Mouse (Mus musculus): Measurements from ENCODE around the gene Efs.
"Not testable (repeated sequence)": the region's sequence is repeated elsewhere in the genome, so short reads cannot be mapped to it uniquely, and the experiment has no call there.

DNA sequence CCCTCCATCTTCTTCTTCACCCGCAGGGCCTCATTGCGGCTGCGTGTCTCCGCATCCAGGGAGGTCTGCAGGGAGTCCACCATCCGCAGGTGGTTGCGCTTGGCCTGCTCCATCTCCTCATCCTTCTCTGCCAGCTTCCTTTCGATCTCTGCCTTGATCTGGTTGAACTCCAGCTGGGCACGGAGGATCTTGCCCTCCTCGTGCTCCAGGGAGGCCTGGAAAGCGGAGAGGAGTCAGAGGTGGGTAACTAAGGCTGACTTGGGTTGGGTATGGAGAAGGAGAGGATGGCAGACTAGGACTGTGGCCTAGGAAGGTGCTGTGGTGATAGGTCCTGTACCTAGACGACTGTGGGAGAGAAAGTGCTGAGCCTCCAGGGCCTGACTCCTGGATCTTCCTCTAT, 21.1 kb upstream of the Efs start:
- not testable (repeated sequence) for TF ChIP-seq CTCF (IDR thresholded peaks at IDR 0.05; ENCODE audit: borderline replicate concordance, insufficient read depth, low read depth, low read length); POLR2A (IDR thresholded peaks at IDR 0.05; ENCODE audit: borderline replicate concordance, insufficient read depth, low read length)
